Mouse (Mus musculus): ENCODE measurements around the gene Eef2kmt.
"Not testable (repeated sequence)": the region's sequence is repeated elsewhere in the genome, so short reads cannot be mapped to it uniquely, and the experiment has no call there.

Gene Eef2kmt

DNA sequence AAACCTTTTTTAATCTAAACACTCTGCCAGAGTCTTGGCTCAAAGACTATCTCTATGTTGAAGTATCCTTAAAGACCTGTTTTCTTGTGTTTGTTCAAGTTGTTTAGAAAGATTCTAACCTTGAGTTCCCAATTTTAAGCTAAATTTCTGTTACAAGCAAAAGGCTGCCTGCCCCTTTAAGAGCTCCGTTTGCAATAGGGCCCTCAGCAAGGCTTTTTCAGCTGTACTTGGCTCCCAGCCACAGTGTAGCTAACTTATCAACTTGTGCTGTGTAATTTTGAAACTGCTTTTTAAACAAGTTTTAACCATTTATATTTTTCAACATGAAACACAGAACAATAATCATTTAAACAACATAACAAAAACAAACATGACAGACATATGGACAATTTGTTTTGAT lies 29.2 kb downstream of the Eef2kmt start:
- DNase-seq (ENCODE audit: low read depth, low spot score), result not testable (repeated sequence)

DNA sequence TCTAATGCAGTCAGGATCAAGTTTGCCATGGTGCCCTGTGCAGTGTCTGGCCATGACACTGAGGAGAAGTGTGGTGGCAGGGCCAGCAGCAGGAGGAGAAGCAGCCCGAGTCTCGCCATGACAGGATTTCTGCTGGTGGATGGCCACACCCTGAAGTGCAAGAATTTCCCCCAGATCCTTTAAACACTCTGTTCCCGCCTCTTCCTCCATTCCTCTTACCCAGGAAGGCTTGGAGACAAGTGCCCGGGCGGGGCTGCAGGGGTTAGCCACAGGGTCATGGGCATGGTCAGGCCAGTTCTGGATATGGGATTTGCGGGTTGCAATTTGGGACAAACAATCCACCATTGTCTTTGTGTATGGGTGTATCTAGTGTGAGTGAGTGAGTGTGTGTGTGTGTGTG lies 33.6 kb downstream of the Eef2kmt start, which contains the start of gene AU021092:
AU021092 (minus strand) TSS at position 160 of the 400 bp plus-strand sequence.
- no peak for DNase-seq (ENCODE audit: low read depth, low spot score)

- no peak for DNase-seq (ENCODE audit: low read depth, low spot score)
Measured at GRCm38 (mm10) chr16:5221403-5221802, 34.4 kb downstream of the Eef2kmt start.

- DNase-seq (ENCODE audit: low read depth, low spot score), result no peak
Measured at GRCm38 (mm10) chr16:5217341-5218133, 38.2 kb downstream of the Eef2kmt start.

GRCm38 (mm10) chr16:5216686-5217085 lies 39.1 kb downstream of the Eef2kmt start:
- no peak for DNase-seq (ENCODE audit: low read depth, low spot score)

DNA sequence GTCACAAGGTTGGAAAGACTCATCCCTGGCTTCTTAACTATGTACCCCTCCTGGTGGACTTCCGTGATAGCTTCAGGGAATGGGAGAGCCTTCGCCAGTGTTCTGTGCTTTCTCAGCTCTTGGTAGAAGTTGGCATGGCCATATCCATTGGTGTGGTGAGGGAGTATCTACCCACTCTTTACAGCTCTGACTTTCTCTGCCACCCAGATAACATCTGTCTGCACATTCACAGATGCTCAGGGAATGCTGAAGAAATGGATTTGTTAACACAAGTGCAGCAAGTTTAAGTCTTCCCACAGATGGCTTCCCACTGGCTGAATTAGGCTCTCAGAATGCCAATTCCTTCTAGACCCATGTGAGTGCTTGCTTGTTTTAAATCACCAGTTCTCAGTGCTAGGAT lies 41.7 kb downstream of the Eef2kmt start:
- DNase-seq (ENCODE audit: low read depth, low spot score), result no peak

DNA sequence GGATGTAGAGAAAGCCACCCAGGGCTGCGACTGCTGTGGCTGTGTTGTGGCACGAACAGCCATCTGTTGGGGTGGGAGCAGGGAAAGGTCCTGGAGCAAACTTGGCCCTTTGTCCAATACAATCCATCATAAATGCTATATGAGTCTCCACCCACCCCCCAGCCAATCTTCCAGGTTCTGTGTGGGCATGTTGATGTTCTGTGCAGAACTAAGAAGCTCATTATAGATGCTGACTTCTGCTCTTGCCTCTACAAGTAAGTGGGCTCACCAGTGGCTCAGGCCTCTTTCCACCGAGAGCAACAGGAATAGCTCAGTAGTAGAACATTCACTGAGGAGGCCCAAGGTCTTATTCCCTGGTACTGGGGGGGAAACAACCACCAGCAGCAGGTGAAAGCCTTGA lies 43.6 kb downstream of the Eef2kmt start:
- DNase-seq (ENCODE audit: low read depth, low spot score), result no peak

DNA sequence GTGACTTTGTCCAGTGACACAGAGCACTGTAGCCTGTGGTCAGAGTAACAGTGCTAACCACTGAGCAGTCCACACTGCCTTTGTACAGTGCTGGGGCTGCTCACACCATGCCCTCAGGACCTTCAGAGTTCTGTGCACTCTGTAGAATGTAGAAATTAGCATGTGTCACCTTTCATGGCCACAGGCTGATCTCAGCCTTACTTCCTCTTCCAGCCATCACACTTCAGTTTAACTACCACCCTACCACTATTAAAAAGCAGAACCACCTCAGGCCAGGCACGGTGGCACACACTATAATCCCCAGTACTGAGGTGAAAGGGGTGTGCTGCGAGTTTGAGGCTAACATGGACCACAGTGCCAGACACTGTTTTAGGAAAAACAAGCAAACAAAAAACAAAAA lies 45.4 kb downstream of the Eef2kmt start:
- DNase-seq (ENCODE audit: low read depth, low spot score), result no peak

GRCm38 (mm10) chr16:5206051-5206450 lies 49.7 kb downstream of the Eef2kmt start:
- DNase-seq (ENCODE audit: low read depth, low spot score), result no peak

DNA sequence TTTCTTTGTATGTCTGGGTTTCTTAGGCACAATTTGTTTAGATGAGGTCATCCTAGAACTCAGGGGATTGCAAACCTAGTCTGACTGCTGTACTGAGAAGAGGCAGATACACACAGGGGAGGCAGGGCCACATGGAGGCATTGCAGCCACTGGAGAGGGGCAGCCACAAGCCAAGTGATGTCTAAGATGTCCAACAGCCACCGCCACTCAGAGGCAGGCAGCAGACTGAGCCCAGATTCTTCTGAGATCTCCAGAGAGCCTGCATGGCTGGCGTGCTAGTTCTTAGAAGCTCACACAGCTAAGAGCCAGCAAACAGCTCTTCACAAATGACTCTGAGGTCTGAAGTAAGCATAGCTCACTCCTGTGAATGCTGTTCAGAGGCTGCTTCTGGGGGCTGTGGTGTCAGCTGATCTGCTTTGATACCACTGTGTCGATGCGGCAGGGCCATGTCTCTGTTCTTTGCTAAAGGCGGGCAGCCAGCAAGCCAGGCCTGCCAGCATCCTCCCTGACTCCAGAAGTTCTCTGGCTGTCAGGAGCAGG lies 50.3 kb downstream of the Eef2kmt start:
- no peak for DNase-seq (ENCODE audit: low read depth, low spot score)

GRCm38 (mm10) chr16:5203668-5204433 lies 51.9 kb downstream of the Eef2kmt start, which contains the start of gene Nagpa:
Gene Nagpa (minus strand): TSS chr16:5204012.
- DNase-seq (ENCODE audit: low read depth, low spot score), result peak; percentile 90

- DNase-seq (ENCODE audit: low read depth, low spot score), result peak; percentile 19
Measured at GRCm38 (mm10) chr16:5203200-5203599, 52.6 kb downstream of the Eef2kmt start.

- peak; percentile 69 for DNase-seq (ENCODE audit: low read depth, low spot score)
Measured at GRCm38 (mm10) chr16:5202681-5203080, 53.1 kb downstream of the Eef2kmt start.

DNA sequence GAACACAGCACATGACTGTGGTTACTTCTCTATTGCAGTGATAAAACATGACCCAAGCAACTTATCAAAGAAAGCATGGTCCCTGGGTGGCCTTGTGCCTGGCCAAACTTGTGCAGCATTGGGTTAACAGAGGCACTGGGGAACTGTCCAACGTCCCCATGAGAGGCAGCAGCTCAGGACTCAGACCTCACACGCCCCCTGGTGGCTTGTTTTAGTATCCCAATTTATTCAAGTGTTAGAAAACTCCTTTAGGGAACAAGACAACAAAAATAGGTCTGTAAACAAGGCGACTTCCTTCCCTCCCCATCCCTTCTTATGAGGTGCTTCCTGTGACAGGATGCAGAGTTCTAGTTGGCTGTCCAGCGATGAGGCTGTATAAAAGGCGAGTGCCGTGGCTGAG lies 60.7 kb downstream of the Eef2kmt start:
- peak; percentile 81 for DNase-seq (ENCODE audit: low read depth, low spot score)

All from R1 (cell line).